Mouse (Mus musculus) spleen, adult 12 weeks (tissue): ENCODE results near the gene Camta1.

Experiments
- DNase-seq: peaks from one replicate; pipeline ENCODE4 v3.0.0; 2022; ENCODE audit warnings: low spot score

Camta1 gene

GRCm38 (mm10) chr4:151860441-151861331 lies 990 bp downstream of the Camta1 start:
- peak; percentile 13 for DNase-seq

GRCm38 (mm10) chr4:151859275-151859674 lies 2.4 kb downstream of the Camta1 start:
- DNase-seq, result no peak

- DNase-seq, result no peak
These were observed 7.7 kb downstream of the Camta1 start for GRCm38 (mm10) chr4:151853949-151854348.

GRCm38 (mm10) chr4:151851179-151851578 lies 10.5 kb downstream of the Camta1 start:
- peak; percentile 30 for DNase-seq

DNA sequence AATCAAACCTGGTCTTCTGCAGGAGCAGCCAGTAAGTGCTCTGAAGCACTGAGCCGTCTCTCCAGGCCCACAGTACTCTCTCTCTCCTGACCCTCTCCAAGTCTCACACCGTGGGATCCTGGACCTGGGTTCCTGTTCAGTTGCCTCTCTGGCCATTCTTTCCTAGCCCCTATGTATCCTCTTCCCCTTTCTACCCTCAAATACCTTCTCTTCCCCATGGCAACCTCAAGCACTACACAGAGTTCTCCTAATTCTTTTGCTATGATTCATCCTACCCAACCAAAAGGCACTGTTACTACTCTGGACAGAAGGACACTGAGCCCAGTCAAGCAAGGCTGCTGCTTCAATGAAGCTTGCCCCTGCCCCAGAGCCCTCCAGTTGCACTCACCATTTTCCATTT lies 19.1 kb downstream of the Camta1 start:
- DNase-seq, result no peak

DNA sequence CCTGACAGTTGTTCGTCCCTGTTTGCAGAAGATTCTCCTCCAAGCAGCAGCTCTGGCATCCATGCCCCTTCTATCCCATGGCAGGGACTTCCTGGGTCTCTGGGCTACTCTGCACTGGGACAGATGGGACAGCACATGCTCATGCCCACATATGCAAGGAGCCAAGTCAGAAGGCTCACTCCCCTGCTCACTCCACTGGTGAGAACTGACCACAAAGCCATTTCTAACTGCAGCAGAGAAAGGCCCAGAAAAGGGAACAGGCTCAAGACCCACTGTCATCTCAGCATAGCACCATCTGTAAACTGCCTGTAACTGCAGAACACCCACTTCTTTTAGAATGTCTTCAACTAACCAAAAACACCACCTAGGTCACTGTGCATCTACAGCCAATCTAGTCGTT lies 23.2 kb downstream of the Camta1 start:
- no peak for DNase-seq

- DNase-seq, result no peak
These were observed 25.8 kb downstream of the Camta1 start for GRCm38 (mm10) chr4:151835860-151836259.

- DNase-seq, result no peak
These were observed 27.1 kb downstream of the Camta1 start for GRCm38 (mm10) chr4:151834536-151834935.

DNA sequence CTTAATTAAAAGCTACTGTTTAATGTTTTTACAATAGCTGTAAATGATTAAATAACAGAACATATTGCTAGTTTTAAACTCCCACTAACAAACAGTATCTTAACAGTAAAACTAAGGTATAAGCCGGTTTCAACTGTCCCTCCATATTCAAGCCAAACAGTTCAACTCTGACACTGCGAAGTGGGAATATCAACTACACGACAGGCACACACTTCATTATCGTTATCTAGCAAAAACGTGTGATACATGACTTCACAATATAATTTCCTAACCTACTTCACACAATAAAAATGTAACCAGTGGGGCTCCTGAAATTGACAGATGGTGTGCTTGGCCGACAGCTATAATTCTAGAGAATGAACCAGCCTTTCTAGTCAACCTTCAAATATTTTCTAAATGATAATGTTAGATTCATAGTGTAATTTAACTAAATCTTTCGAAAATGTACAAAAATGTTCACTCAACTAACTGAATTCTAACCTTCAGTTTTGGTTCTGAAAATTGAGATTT lies 27.7 kb downstream of the Camta1 start:
- DNase-seq, result no peak

DNA sequence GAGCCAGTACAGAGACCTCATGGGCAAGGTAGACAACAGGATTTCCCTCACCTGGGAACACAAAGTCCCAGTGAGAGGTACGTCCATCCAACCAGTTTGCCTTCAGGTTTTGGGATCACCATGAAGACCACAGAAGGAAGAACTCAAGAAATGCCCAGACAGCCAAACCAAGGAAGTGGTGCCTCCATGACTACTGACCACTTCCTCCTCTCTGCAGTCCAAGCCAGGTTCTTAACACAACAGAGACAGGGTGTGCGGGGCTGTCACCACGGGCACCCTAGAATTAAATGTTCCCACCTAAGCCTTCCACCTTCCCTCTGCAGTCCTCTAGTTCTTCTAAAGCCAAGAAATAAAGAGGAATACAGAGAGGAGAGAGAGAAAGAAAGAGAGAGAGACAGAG lies 33.8 kb downstream of the Camta1 start:
- DNase-seq, result no peak

GRCm38 (mm10) chr4:151827356-151827755 lies 34.3 kb downstream of the Camta1 start:
- no peak for DNase-seq

GRCm38 (mm10) chr4:151823963-151824362 lies 37.7 kb downstream of the Camta1 start:
- DNase-seq, result no peak

- no peak for DNase-seq
These were observed 38.7 kb downstream of the Camta1 start for GRCm38 (mm10) chr4:151822986-151823385.

- no peak for DNase-seq
These were observed 43.5 kb downstream of the Camta1 start for GRCm38 (mm10) chr4:151817981-151818766.

DNA sequence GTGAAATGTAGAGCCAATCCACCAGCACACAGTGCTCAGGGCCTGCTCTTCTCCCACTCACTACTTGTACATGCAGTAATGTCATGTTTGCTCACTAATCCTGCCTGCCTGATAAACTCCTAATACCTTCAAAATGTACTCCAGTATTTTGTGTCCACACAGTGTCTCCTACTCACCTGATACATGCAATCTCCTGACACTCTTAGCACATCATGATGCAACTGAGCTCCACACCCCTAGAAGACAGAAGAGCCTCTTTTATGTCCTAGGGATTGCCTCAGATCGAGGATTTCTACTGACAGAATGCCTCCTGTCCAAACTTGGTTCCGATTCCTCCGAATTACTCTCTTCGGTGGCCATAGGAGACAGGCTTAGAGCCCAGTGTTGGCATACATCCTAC lies 48.0 kb downstream of the Camta1 start:
- no peak for DNase-seq

GRCm38 (mm10) chr4:151805685-151806084 lies 56.0 kb downstream of the Camta1 start:
- no peak for DNase-seq

DNA sequence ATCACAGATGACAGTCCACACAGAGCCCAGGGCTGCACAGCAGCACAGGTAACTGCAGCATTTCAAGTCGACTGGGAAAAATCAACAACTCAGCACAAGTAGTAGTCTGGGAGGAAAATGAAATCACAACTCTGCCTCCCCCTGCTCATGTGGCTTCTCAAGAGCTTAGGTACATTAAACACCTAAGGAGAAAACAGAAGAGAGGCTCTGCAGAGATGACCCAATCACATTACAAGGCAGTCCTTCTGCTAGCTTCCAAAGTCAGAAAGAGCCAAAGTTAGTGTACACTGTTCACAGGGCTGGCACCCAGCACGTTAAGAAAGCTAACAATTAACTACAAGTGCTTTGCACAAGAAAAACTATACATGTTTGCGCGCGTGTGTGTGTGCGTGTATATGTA lies 56.6 kb downstream of the Camta1 start:
- DNase-seq, result no peak

- no peak for DNase-seq
These were observed 57.5 kb downstream of the Camta1 start for GRCm38 (mm10) chr4:151804208-151804607.

- no peak for DNase-seq
These were observed 63.0 kb downstream of the Camta1 start for GRCm38 (mm10) chr4:151798630-151799029.

GRCm38 (mm10) chr4:151793694-151794093 lies 68.0 kb downstream of the Camta1 start:
- no peak for DNase-seq

DNA sequence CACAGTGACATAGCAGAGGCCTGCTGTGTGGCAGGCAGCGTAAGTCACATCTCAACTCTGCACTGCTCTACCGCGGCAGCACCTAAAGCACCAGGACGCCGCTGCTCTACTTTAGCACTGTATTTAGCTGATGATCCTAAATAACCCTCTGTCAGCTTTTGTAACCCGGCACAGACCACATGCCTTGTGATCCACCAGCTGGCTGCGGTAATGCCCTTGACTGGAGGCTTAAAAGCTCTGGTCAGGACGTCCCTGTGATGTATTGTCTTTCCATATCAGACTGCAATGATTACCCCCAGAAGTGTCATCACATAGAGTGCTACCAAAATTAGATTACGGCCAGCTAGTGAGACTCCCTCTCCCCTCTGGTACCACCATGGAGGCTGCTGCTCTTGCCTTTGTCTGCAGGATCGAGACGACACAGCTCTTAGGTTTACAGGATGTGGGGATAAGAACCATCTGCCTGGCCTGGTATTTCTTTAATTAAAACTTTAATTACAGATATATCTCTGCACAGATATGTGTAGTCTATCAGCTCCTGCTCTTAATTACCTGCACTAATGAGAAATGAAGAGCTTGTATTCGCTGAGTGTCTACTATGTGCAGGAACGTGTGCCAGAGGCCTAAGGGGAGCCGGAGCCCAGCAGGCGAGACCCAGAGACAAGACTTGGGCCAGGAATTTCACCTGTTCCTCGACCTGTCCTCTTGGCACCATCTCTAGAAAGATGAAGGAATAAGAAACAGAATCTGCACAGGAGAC lies 74.5 kb downstream of the Camta1 start:
- no peak for DNase-seq

DNA sequence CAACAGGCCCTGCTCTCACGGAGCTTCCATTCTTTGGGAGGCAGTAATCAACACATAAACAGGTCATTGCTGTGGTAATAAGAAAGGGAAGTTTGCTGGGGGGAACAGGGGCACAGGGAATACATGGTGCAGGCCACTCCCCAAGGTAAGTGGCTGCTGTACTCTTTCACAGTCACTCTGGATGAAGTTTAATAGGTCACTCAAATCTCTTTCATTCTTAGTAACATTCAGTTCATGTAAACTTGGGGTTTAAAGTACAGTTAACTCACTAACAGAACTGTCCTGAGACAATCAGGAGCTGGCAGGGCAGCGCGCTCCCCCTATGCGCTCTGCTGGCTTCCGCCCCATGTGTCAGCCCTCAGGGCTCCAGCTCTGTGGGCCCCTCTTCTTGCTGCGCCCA lies 81.2 kb downstream of the Camta1 start:
- DNase-seq, result no peak
